Mouse (Mus musculus) hindbrain, postnatal 0 days (tissue): Measurements from ENCODE around the gene Atoh8. TPM values are rescaled to one million over a fixed set of nuclear protein-coding genes. Genes with fewer than 3 reads are reported as not detected.

ENCODE experiments used
- ATAC-seq: fragments of 200-750 bp; cut with Nextera tagmentation; 2 replicates; pipeline ENCODE4 v1.8.0; 2017; ENCODE audit warnings: mild to moderate bottlenecking, moderate TSS enrichment, moderate library complexity
- DNase-seq: peaks from one replicate; pipeline ENCODE4 v3.0.0-alpha.2; 2015; ENCODE audit warnings: low spot score
- H3K27ac ChIP-seq: fragments of 300-500 bp; sonication (generic); 2 replicates; pipeline ENCODE4 v1.5.1; 2014; ENCODE audit warnings: mild to moderate bottlenecking
- H3K27me3 ChIP-seq: fragments of 300-500 bp; sonication (generic); 2 replicates; pipeline ENCODE4 v1.6.1; 2014; ENCODE audit warnings: low read length, mixed read lengths; ENCODE audit not compliant: insufficient read depth
- H3K36me3 ChIP-seq: fragments of 300-500 bp; sonication (generic); 2 replicates; pipeline ENCODE4 v1.6.1; 2014; ENCODE audit warnings: low read length, mixed read lengths; ENCODE audit not compliant: insufficient read depth
- H3K4me1 ChIP-seq: fragments of 300-500 bp; sonication (generic); 2 replicates; pipeline ENCODE4 v1.6.1; 2014; ENCODE audit warnings: antibody characterized with exemption, low read length, mixed read lengths; ENCODE audit not compliant: insufficient read depth
- H3K4me2 ChIP-seq: fragments of 300-500 bp; sonication (generic); 2 replicates; pipeline ENCODE4 v1.6.1; 2014; ENCODE audit warnings: low read depth, mild to moderate bottlenecking, low read length, moderate library complexity, mixed read lengths
- H3K4me3 ChIP-seq: fragments of 300-500 bp; sonication (generic); 2 replicates; pipeline ENCODE4 v1.5.1; 2014; ENCODE audit warnings: low read length
- H3K9ac ChIP-seq: fragments of 300-500 bp; sonication (generic); replicated peaks from 2 replicates; pipeline ENCODE4 v1.6.1; 2014; ENCODE audit warnings: mild to moderate bottlenecking, low read length, moderate library complexity, mixed read lengths
- H3K9me3 ChIP-seq: fragments of 300-500 bp; sonication (generic); 2 replicates; pipeline ENCODE4 v1.6.1; 2016; ENCODE audit warnings: low read length, mixed read lengths
- CTCF ChIP-seq: IDR thresholded peaks from 2 replicates; pipeline ENCODE4 v1.5.1; 2016; ENCODE audit warnings: antibody characterized with exemption, control low read depth, low read depth
- WGBS: fragments of 180-500 bp; shearing (Covaris S2); extraction: QIAGEN DNeasy Blood & Tissue Kit; methylation state at CpG from one replicate; pipeline ENCODE4 v1.1.7; 2014; 5-methylcytosine and 5-hydroxymethylcytosine counted together
- polyA plus RNA-seq: library from polyadenylated mRNA; unstranded; fragments of >200 nt; fragmentation: Nextera tagmentation; extraction: Ambion mirVana; gene quantifications from 2 replicates; pipeline ENCODE4 v1.2.1, GENCODE M21; 2015
- total RNA-seq: library from RNA; depleted of rRNA; stranded (reverse); fragments of >200 nt; gene quantifications from 2 replicates; pipeline ENCODE4 v1.2.3, GENCODE M21; 2014

Gene Atoh8
- total and polyA plus RNA-seq, 2 experiments from 2014 or later, result 5.2 to 8.1 TPM

- Histone ChIP-seq H3K9me3 (no peaks in the 10 kb centered on the region), H3K4me1 (peaks cover 43% of the 10 kb centered on the region), H3K27me3 (no peaks in the 10 kb centered on the region), H3K36me3 (no peaks in the 10 kb centered on the region), H3K27ac (peak overlapping the region; percentile 79; the same call in 1 of the 2 replicates), H3K4me3 (no peak overlapping the region), H3K9ac (no peak overlapping the region), H3K4me2 (no peak overlapping the region)
- WGBS, result 38% methylated on average over 6 of the region's 6 CpGs
- ATAC-seq (no peak), DNase-seq (no peak)
- no peak for TF ChIP-seq CTCF
Measured at GRCm38 (mm10) chr6:72215582-72215981, 19.8 kb downstream of the Atoh8 start.

- Histone ChIP-seq H3K4me3 (no peak overlapping the region), H3K27ac (peak overlapping the region; percentile 45; the same call in 1 of the 2 replicates), H3K27me3 (no peaks in the 10 kb centered on the region), H3K36me3 (no peaks in the 10 kb centered on the region), H3K9ac (no peak overlapping the region), H3K9me3 (no peaks in the 10 kb centered on the region), H3K4me1 (peaks cover 20% of the 10 kb centered on the region), H3K4me2 (no peak overlapping the region)
- WGBS, result 42% methylated on average over 4 of the region's 4 CpGs
- TF ChIP-seq CTCF, result no peak
- peak; percentile 62 for DNase-seq
- ATAC-seq, result peak; percentile 70
Measured at GRCm38 (mm10) chr6:72211360-72211759, 24.0 kb downstream of the Atoh8 start.

GRCm38 (mm10) chr6:72210823-72211222 is 24.6 kb downstream of the Atoh8 start:
- peak; percentile 60 for ATAC-seq
- TF ChIP-seq CTCF, result no peak

DNA sequence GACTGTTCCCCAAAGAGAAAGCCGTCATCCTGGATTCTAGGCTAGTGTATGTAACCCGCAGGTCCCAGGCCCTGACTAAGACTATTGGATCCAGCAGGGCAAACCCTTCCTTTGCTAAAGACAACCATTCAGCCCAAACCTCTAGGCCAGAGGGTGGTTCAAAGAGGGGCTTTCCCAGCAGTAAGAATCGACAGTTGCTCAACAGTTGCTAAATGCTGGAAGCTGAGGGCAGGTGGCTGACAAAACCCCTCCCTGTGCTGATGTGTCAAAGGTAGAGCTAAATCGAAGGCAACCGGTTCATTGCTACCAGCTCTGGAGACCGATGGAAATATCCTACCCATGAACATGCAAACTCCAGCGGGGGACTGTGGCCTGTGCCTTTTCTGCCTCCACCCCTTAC is 25.6 kb downstream of the Atoh8 start:
- Histone ChIP-seq H3K4me3 (no peak overlapping the region), H3K4me2 (no peak overlapping the region), H3K9me3 (no peaks in the 10 kb centered on the region), H3K36me3 (no peaks in the 10 kb centered on the region), H3K27me3 (no peaks in the 10 kb centered on the region), H3K9ac (no peak overlapping the region), H3K27ac (no peak overlapping the region), H3K4me1 (peaks cover 11% of the 10 kb centered on the region)
- WGBS, result 94% methylated on average over 7 of the region's 7 CpGs
- no peak for TF ChIP-seq CTCF
- ATAC-seq, result no peak
- no peak for DNase-seq

More at GRCm38 (mm10) chr6:72210823-72211222, 24.6 kb downstream of the Atoh8 start:
- no peaks in the 10 kb centered on the region for H3K36me3 ChIP-seq
- H3K9me3 ChIP-seq, result no peaks in the 10 kb centered on the region
- H3K27ac ChIP-seq, result peak overlapping the region; percentile 45; the same call in 1 of the 2 replicates
- H3K9ac ChIP-seq, result no peak overlapping the region
- WGBS, result 47% methylated on average over 7 of the region's 7 CpGs
- no peak overlapping the region for H3K4me3 ChIP-seq
- peaks cover 19% of the 10 kb centered on the region for H3K4me1 ChIP-seq
- peak; percentile 56 for DNase-seq
- H3K4me2 ChIP-seq, result no peak overlapping the region
- no peaks in the 10 kb centered on the region for H3K27me3 ChIP-seq

DNA sequence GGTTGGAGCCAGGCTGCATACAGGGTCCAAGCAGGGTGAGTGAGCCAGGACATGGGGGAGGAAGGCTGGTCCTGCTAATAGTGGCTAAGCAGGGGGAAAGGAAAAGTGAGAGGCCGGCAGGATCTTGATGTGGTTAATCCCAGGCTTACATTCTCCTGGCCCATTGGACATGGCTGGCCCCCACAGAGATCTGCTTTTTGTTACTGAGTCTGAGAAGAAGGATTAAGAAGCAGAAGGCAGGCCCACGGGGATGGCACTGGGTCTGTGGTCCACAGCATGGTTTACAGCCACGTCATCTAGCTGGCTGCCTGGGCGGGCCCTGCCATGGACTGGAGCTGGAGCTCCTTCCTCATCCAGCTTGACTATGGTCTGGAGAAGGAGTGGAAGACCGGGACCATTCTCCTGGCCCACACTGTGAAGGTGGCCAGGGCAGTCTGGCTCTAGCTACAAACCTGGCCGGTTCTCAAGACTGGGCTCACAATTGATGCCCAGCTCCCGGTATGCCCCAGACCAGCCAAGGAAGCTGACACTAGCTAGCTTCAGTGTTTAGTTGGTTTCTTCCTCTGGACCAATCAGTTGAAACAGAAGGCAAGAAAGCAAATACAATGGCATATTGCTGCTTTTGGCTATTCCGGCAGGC is 26.9 kb downstream of the Atoh8 start:
- WGBS, result 77% methylated on average over 8 of the region's 8 CpGs
- no peak for ATAC-seq
- H3K4me1 ChIP-seq, result peaks cover 9% of the 10 kb centered on the region
- no peak for TF ChIP-seq CTCF
- H3K4me3 ChIP-seq, result no peak overlapping the region
- H3K27me3 ChIP-seq, result no peaks in the 10 kb centered on the region
- H3K9me3 ChIP-seq, result no peaks in the 10 kb centered on the region
- no peak overlapping the region for H3K27ac ChIP-seq
- no peak for DNase-seq
- H3K36me3 ChIP-seq, result no peaks in the 10 kb centered on the region
- no peak overlapping the region for H3K4me2 ChIP-seq
- H3K9ac ChIP-seq, result no peak overlapping the region

- no peak for TF ChIP-seq CTCF
- no peak overlapping the region for H3K4me2 ChIP-seq
- no peak overlapping the region for H3K4me3 ChIP-seq
- ATAC-seq, result no peak
- no peaks in the 10 kb centered on the region for H3K27me3 ChIP-seq
- 83% methylated on average over 9 of the region's 9 CpGs for WGBS
- H3K9me3 ChIP-seq, result no peaks in the 10 kb centered on the region
- no peak overlapping the region for H3K27ac ChIP-seq
- H3K36me3 ChIP-seq, result no peaks in the 10 kb centered on the region
- DNase-seq, result no peak
- no peak overlapping the region for H3K9ac ChIP-seq
- peaks cover under 1% of the 10 kb centered on the region; the same call in 1 of the 2 replicates for H3K4me1 ChIP-seq
Measured at GRCm38 (mm10) chr6:72206021-72206420, 29.4 kb downstream of the Atoh8 start.

DNA sequence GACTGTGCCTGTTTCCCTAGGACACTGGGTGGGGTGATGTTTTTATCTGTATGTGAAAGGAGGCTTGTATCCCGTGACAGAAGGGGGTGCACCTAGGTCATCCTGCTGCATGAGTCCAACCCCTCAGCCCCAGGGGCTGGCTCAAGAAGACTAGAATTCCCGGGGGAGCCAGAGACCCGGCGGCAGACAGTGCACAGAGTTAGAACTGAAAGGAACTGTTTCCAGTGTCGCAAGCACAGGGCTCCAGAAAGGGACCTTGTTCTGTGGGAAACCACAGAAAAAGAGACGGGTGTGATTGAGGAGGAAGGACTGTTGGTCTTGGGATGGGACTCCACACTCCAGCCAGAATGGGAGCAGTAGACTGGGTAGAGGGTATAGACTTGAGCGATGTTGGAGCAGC is 30.5 kb downstream of the Atoh8 start:
- Histone ChIP-seq H3K27me3 (no peaks in the 10 kb centered on the region), H3K9me3 (no peaks in the 10 kb centered on the region), H3K36me3 (no peaks in the 10 kb centered on the region), H3K4me3 (no peak overlapping the region), H3K4me1 (no peaks in the 10 kb centered on the region), H3K9ac (no peak overlapping the region), H3K4me2 (no peak overlapping the region), H3K27ac (no peak overlapping the region)
- DNase-seq (no peak), ATAC-seq (no peak)
- WGBS, result 65% methylated on average over 7 of the region's 7 CpGs
- no peak for TF ChIP-seq CTCF
